Mouse (Mus musculus) stomach, embryonic 16.5 days (tissue): ENCODE measurements around the gene Tpm4. TPM values are rescaled to one million over a fixed set of nuclear protein-coding genes. Genes with fewer than 3 reads are reported as not detected.

Experiments used
- ATAC-seq: fragments of 200-750 bp; cut with Nextera tagmentation; 2 replicates; pipeline ENCODE4 v1.8.0; 2017; ENCODE audit warnings: moderate number of reproducible peaks, moderate TSS enrichment; ENCODE audit not compliant: insufficient read depth, low FRiP score
- H3K27ac ChIP-seq: fragments of 300-500 bp; sonication (generic); 2 replicates; pipeline ENCODE4 v1.5.1; 2014; ENCODE audit warnings: low read length
- H3K27me3 ChIP-seq: fragments of 300-500 bp; sonication (generic); 2 replicates; pipeline ENCODE4 v1.6.1; 2014; ENCODE audit warnings: low read length, control low read depth, mixed read lengths; ENCODE audit not compliant: control insufficient read depth, insufficient read depth
- H3K36me3 ChIP-seq: fragments of 300-500 bp; sonication (generic); 2 replicates; pipeline ENCODE4 v1.6.1; 2014; ENCODE audit warnings: low read length; ENCODE audit not compliant: control insufficient read depth, insufficient read depth
- H3K4me1 ChIP-seq: fragments of 300-500 bp; sonication (generic); 2 replicates; pipeline ENCODE4 v1.6.1; 2014; ENCODE audit warnings: low read length, control low read depth, mixed read lengths; ENCODE audit not compliant: control insufficient read depth, insufficient read depth
- H3K4me2 ChIP-seq: fragments of 300-500 bp; sonication (generic); 2 replicates; pipeline ENCODE4 v1.6.1; 2014; ENCODE audit warnings: low read depth, low read length, mixed read lengths
- H3K4me3 ChIP-seq: fragments of 300-500 bp; sonication (generic); replicated peaks from 2 replicates; pipeline ENCODE4 v1.5.1; 2014; ENCODE audit warnings: mild to moderate bottlenecking, low read length
- H3K9ac ChIP-seq: fragments of 300-500 bp; sonication (generic); 2 replicates; pipeline ENCODE4 v1.6.1; 2014; ENCODE audit warnings: low read length
- H3K9me3 ChIP-seq: fragments of 300-500 bp; sonication (generic); replicated peaks from 2 replicates; pipeline ENCODE4 v1.6.1; 2016; ENCODE audit warnings: low read length, control low read depth; ENCODE audit not compliant: control insufficient read depth
- WGBS: fragments of 180-500 bp; shearing (Covaris S2); extraction: QIAGEN DNeasy Blood & Tissue Kit; methylation state at CpG from one replicate; pipeline ENCODE4 v1.1.7; 2014; 5-methylcytosine and 5-hydroxymethylcytosine counted together
- polyA plus RNA-seq: library from polyadenylated mRNA; unstranded; fragments of >200 nt; fragmentation: Nextera tagmentation; extraction: Ambion mirVana; gene quantifications from 2 replicates; pipeline ENCODE4 v1.2.1, GENCODE M21; 2015

Tpm4 gene
- polyA plus RNA-seq, 1 experiment from 2014 or later: 617 TPM

GRCm38 (mm10) chr8:72146556-72146955, 11.8 kb downstream of the Tpm4 start:
- H3K27me3 ChIP-seq: no peaks in the 10 kb centered on the region
- WGBS: 83% methylated on average over 3 of the region's 3 CpGs
- no peaks in the 10 kb centered on the region for H3K9me3 ChIP-seq
- peaks cover 49% of the 10 kb centered on the region for H3K36me3 ChIP-seq
- H3K4me3 ChIP-seq: no peak overlapping the region
- H3K27ac ChIP-seq: no peak overlapping the region
- H3K4me1 ChIP-seq: peaks cover 6% of the 10 kb centered on the region
- no peak overlapping the region for H3K4me2 ChIP-seq
- H3K9ac ChIP-seq: no peak overlapping the region
- ATAC-seq: no peak

DNA sequence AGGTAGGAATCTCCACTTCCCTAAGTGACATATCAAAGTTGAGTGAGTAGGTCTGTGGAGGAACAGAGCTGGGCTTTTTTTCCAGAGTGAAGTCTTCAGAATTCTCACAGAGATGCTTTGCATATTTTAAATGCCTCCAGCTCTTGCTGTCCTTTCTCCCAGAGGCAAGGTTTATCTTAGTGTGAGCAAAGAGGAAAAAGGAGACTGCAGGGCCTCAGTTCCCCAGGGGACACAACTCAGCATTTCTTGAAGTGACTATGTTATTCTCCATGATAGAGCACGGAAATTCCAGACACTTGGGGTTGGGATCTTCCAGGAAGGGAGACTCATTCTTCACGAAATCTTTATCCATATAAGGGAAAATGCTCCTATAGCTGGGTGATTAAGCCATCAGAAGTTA, 12.5 kb downstream of the Tpm4 start:
- Histone ChIP-seq H3K27ac (no peak overlapping the region), H3K4me1 (peaks cover 6% of the 10 kb centered on the region), H3K36me3 (peaks cover 52% of the 10 kb centered on the region), H3K27me3 (no peaks in the 10 kb centered on the region), H3K4me2 (no peak overlapping the region), H3K4me3 (no peak overlapping the region), H3K9ac (no peak overlapping the region), H3K9me3 (no peaks in the 10 kb centered on the region)
- WGBS: 65% methylated on average over 2 of the region's 2 CpGs
- ATAC-seq: no peak

GRCm38 (mm10) chr8:72149056-72149455, 14.3 kb downstream of the Tpm4 start:
- Histone ChIP-seq H3K27me3 (no peaks in the 10 kb centered on the region), H3K9me3 (no peaks in the 10 kb centered on the region), H3K9ac (no peak overlapping the region), H3K4me1 (peaks cover 6% of the 10 kb centered on the region), H3K27ac (no peak overlapping the region), H3K36me3 (peaks cover 58% of the 10 kb centered on the region), H3K4me3 (no peak overlapping the region), H3K4me2 (no peak overlapping the region)
- 74% methylated on average over 1 of the region's 1 CpGs for WGBS
- no peak for ATAC-seq

DNA sequence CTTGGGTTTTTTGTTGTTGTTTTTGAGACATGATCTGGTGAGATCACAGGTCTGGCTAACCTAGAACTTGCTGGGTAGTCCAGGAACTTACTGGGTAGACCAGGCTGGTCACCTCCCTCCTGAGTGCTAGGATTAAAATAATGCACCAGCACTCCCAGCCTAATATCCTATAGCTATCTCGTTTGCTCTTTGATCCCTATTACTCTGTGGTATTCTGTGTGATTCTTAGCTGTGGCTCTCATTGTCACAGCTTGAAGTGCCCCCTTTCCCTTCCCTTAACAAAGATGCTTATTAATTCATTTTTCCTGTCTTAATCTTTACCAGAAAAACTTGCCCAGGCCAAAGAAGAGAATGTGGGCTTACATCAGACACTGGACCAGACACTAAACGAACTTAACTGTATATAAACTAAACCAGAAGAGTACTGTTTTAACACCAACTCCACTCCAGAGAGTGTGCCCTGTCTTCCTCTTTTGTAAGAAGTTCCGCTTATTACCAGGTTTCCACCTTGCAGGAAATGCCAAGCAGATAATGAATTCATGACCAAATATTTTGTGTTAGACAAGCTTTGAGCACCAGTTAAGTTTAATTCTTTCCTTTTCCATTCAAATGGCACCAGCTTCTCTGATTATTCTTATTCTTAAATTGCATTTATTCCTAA, 16.8 kb downstream of the Tpm4 start:
- no peak overlapping the region for H3K4me2 ChIP-seq
- WGBS: 81% methylated on average over 3 of the region's 3 CpGs
- no peak overlapping the region for H3K9ac ChIP-seq
- H3K27ac ChIP-seq: no peak overlapping the region
- H3K27me3 ChIP-seq: no peaks in the 10 kb centered on the region
- H3K9me3 ChIP-seq: no peaks in the 10 kb centered on the region
- no peak for ATAC-seq
- H3K36me3 ChIP-seq: peaks cover 47% of the 10 kb centered on the region
- H3K4me1 ChIP-seq: peaks cover 6% of the 10 kb centered on the region
- no peak overlapping the region for H3K4me3 ChIP-seq

GRCm38 (mm10) chr8:72153382-72153781, 18.6 kb downstream of the Tpm4 start:
- Histone ChIP-seq H3K36me3 (peaks cover 31% of the 10 kb centered on the region; the same call in 1 of the 2 replicates), H3K9ac (no peak overlapping the region), H3K27me3 (no peaks in the 10 kb centered on the region), H3K9me3 (no peaks in the 10 kb centered on the region), H3K4me1 (no peaks in the 10 kb centered on the region), H3K4me3 (no peak overlapping the region), H3K4me2 (no peak overlapping the region), H3K27ac (no peak overlapping the region)
- ATAC-seq: no peak

DNA sequence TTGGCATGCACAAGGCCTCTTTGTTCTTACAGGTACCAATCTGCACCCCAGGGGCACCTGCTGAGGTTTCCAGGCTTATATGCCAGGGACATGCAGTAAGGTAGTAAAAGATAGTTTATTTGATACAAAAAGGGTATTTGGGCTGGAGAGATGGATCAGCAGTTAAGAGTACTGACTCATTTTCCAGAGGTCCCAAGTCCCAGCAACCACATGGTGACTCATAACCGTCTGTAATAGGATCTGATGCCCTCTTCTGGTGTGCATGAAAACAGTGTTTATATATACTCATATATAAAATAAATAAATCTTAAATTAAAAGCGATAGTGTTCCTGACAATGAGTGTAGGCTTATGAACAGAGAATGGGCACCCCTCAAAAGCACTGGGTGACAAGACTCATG, 23.3 kb downstream of the Tpm4 start:
- H3K4me2 ChIP-seq: no peak overlapping the region
- H3K4me3 ChIP-seq: no peak overlapping the region
- no peaks in the 10 kb centered on the region for H3K9me3 ChIP-seq
- no peaks in the 10 kb centered on the region for H3K27me3 ChIP-seq
- H3K36me3 ChIP-seq: peaks cover 8% of the 10 kb centered on the region; the same call in 1 of the 2 replicates
- H3K27ac ChIP-seq: no peak overlapping the region
- H3K4me1 ChIP-seq: peaks cover 19% of the 10 kb centered on the region
- 69% methylated on average over 2 of the region's 2 CpGs for WGBS
- H3K9ac ChIP-seq: no peak overlapping the region
- no peak for ATAC-seq

DNA sequence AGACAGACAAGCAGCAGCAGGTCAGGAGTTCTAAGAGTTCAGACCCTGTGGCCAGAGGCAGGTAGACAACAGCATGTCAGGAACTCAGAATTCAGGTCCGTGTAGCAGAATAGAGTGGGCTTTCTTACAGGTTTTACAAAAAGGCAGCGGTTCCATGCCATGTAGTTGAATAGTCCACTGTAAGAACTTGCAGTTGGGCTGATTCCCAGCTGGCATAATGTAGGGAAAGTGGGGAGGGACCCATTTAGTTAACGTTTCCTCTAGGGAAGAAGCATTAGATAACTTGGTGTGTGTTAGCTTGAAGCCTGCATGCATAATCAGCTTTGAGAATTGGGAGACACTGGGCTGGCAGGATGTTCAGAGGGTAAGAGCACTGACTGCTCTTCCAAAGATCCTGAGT, 24.0 kb downstream of the Tpm4 start:
- Histone ChIP-seq H3K9ac (no peak overlapping the region), H3K4me3 (no peak overlapping the region), H3K4me2 (no peak overlapping the region), H3K27ac (no peak overlapping the region), H3K9me3 (no peaks in the 10 kb centered on the region), H3K4me1 (peaks cover 19% of the 10 kb centered on the region), H3K36me3 (0 out of 2 replicates have a peak, but pooled peaks cover 2% of the 10 kb centered on the region), H3K27me3 (no peaks in the 10 kb centered on the region)
- no peak for ATAC-seq
- 80% methylated on average over 3 of the region's 3 CpGs for WGBS

DNA sequence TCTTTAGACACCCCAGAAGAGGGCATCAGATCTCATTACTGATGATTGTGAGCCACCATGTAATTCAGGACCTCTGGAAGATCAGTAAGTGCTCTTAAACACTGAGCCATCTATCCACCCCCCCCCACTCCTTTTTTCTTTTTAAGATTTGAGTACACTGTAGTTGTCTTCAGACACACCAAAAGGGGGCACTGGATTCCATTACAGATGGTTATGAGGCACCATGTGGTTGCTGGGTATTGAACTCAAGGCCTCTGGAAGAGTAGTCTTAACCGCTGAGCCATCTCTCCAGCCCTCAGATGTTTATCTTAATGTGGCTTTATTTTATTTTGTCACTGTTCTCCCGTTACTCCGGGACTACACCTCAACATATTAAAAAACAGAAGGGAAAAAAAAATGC, 25.2 kb downstream of the Tpm4 start:
- Histone ChIP-seq H3K9ac (peak overlapping the region; percentile 77; the same call in 1 of the 2 replicates), H3K27ac (no peak overlapping the region)
- 52% methylated on average over 3 of the region's 3 CpGs for WGBS

GRCm38 (mm10) chr8:72160707-72161697, 26.2 kb downstream of the Tpm4 start, which contains the start of gene Rab8a:
Gene Rab8a, plus strand, starts transcription at chr8:72161200.
- Histone ChIP-seq H3K27ac (peak within 1 kb of the TSS; percentile 70), H3K9me3 (no peaks in the 10 kb centered on the region), H3K4me3 (peak within 1 kb of the TSS; percentile 87), H3K36me3 (no peaks in the 10 kb centered on the region), H3K4me2 (peak within 1 kb of the TSS; percentile 89), H3K9ac (peak within 1 kb of the TSS; percentile 94), H3K4me1 (peaks cover 19% of the 10 kb centered on the region), H3K27me3 (no peaks in the 10 kb centered on the region)
- WGBS: under 1% methylated on average over 82 of the region's 82 CpGs
- ATAC-seq: peak; percentile 99

More for the DNA sequence above, 25.2 kb downstream of the Tpm4 start:
- Histone ChIP-seq H3K27me3 (no peaks in the 10 kb centered on the region), H3K4me2 (peak overlapping the region; percentile 89), H3K4me1 (peaks cover 19% of the 10 kb centered on the region), H3K9me3 (no peaks in the 10 kb centered on the region), H3K36me3 (no peaks in the 10 kb centered on the region), H3K4me3 (peak overlapping the region; percentile 48)
- ATAC-seq: no peak
